Mouse (Mus musculus) CH12.LX (cell line): ENCODE data around the gene Vmn2r77. TPM values are rescaled to one million over a fixed set of nuclear protein-coding genes. Genes with fewer than 3 reads are reported as not detected.
"Not testable (repeated sequence)": the region's sequence is repeated elsewhere in the genome, so short reads cannot be mapped to it uniquely, and the experiment has no call there.

Source experiments
- DNase-seq: peaks from one replicate; pipeline ENCODE4 v3.0.0-alpha.2; 2013; ENCODE audit errors: extremely low read depth
- H3K27ac ChIP-seq: 2 replicates; pipeline ENCODE4 v1.5.1; 2012; ENCODE audit warnings: low read depth, mild to moderate bottlenecking, control low read depth, moderate library complexity; ENCODE audit not compliant: insufficient read depth
- H3K27me3 ChIP-seq: replicated peaks from 2 replicates; pipeline ENCODE3; 2012; ENCODE audit warnings: inconsistent platforms
- H3K36me3 ChIP-seq, 2 experiments: replicated peaks in 1 of 2; 2 replicates each; pipeline versions ENCODE3 to v1.6.1; 2012; ENCODE audit warnings: inconsistent platforms in 1 of 2, low read length in 1 of 2, mild to moderate bottlenecking in 1 of 2, mixed read lengths in 1 of 2, moderate library complexity in 1 of 2; ENCODE audit not compliant: control insufficient read depth in 1 of 2, insufficient read depth in 1 of 2
- H3K4me1 ChIP-seq, 2 experiments: 2 replicates each; pipeline ENCODE4 v1.6.1; 2012; ENCODE audit warnings: inconsistent platforms in 1 of 2, moderate library complexity in 1 of 2; ENCODE audit not compliant: insufficient read depth in 2 of 2, control insufficient read depth in 1 of 2
- H3K4me2 ChIP-seq: 2 replicates; pipeline ENCODE4 v1.6.1; 2012; ENCODE audit warnings: low read depth, mild to moderate bottlenecking, control low read depth; ENCODE audit not compliant: poor library complexity, insufficient read depth, severe bottlenecking
- H3K4me3 ChIP-seq, 3 experiments: fragments of 150-350 bp in 1 of 3; sonication (generic) in 1 of 3; replicated peaks in 1 of 3; 2 replicates each; pipeline versions ENCODE3 to v1.5.1; 2011 to 2012; ENCODE audit warnings: low read depth in 2 of 3, low read length in 2 of 3, mild to moderate bottlenecking in 2 of 3, moderate library complexity in 2 of 3, control low read depth in 1 of 3, improper control_type of control experiment in 1 of 3, inconsistent platforms in 1 of 3, mixed read lengths in 1 of 3; ENCODE audit not compliant: poor library complexity in 1 of 3
- H3K79me2 ChIP-seq: replicated peaks from 2 replicates; pipeline ENCODE4 v1.6.1; 2012; ENCODE audit warnings: mild to moderate bottlenecking, moderate library complexity; ENCODE audit not compliant: control insufficient read depth, poor library complexity, insufficient read depth, severe bottlenecking; ENCODE audit errors: extremely low read depth
- H3K9ac ChIP-seq: 2 replicates; pipeline ENCODE4 v1.6.1; 2012; ENCODE audit warnings: low read depth, mild to moderate bottlenecking, control low read depth, moderate library complexity; ENCODE audit not compliant: insufficient read depth
- H3K9me3 ChIP-seq: replicated peaks from 2 replicates; pipeline ENCODE3; 2012; ENCODE audit warnings: low read length, inconsistent platforms, mixed read lengths
- CHD2 ChIP-seq: IDR thresholded peaks from 2 replicates; pipeline ENCODE4 v1.6.1; 2011; ENCODE audit warnings: low read length, improper control_type of control experiment
- CTCF ChIP-seq, 2 experiments: IDR thresholded peaks in 1 of 2; conservative IDR thresholded peaks in 1 of 2; 2 replicates each; pipeline ENCODE4 v1.5.1; 2011 to 2012; ENCODE audit warnings: low read depth in 2 of 2, low read length in 2 of 2, improper control_type of control experiment in 1 of 2, inconsistent platforms in 1 of 2, mild to moderate bottlenecking in 1 of 2, moderate library complexity in 1 of 2
- ELF1 ChIP-seq: IDR thresholded peaks from 2 replicates; pipeline ENCODE4 v1.6.1; 2014; ENCODE audit warnings: low read depth, mild to moderate bottlenecking, inconsistent platforms, low read length, improper control_type of control experiment
- GABPA ChIP-seq: IDR thresholded peaks from 2 replicates; pipeline ENCODE4 v1.6.1; 2012; ENCODE audit warnings: low read depth, low read length, improper control_type of control experiment, inconsistent platforms; ENCODE audit not compliant: insufficient replicate concordance
- KAT2A ChIP-seq: IDR thresholded peaks from 2 replicates; pipeline ENCODE4 v1.6.1; 2012; ENCODE audit warnings: low read length, improper control_type of control experiment, inconsistent platforms; ENCODE audit not compliant: insufficient replicate concordance
- MAFK ChIP-seq: IDR thresholded peaks from 2 replicates; pipeline ENCODE4 v1.6.1; 2011; ENCODE audit warnings: low read length, improper control_type of control experiment; ENCODE audit not compliant: insufficient replicate concordance
- MAX ChIP-seq: IDR thresholded peaks from 2 replicates; pipeline ENCODE4 v1.6.1; 2011; ENCODE audit warnings: low read length, improper control_type of control experiment
- MAZ ChIP-seq: IDR thresholded peaks from 2 replicates; pipeline ENCODE4 v1.6.1; 2012; ENCODE audit warnings: low read depth, mild to moderate bottlenecking, inconsistent platforms, low read length, improper control_type of control experiment, moderate library complexity
- MEF2A ChIP-seq: IDR thresholded peaks from 2 replicates; pipeline ENCODE4 v1.6.1; 2014; ENCODE audit warnings: low read depth, mild to moderate bottlenecking, inconsistent platforms, low read length, improper control_type of control experiment, borderline replicate concordance
- MXI1 ChIP-seq: IDR thresholded peaks from 2 replicates; pipeline ENCODE4 v1.6.1; 2011; ENCODE audit warnings: mild to moderate bottlenecking, low read depth, low read length, improper control_type of control experiment
- NELFE ChIP-seq: IDR thresholded peaks from 2 replicates; pipeline ENCODE4 v1.6.1; 2011; ENCODE audit warnings: low read depth, low read length, improper control_type of control experiment
- NRF1 ChIP-seq: IDR thresholded peaks from 2 replicates; pipeline ENCODE4 v1.6.1; 2014; ENCODE audit warnings: low read depth, mild to moderate bottlenecking, inconsistent platforms, low read length, improper control_type of control experiment, moderate library complexity
- PAX5 ChIP-seq: IDR thresholded peaks from 2 replicates; pipeline ENCODE4 v1.6.1; 2012; ENCODE audit warnings: low read length, inconsistent platforms, mixed read lengths
- USF1 ChIP-seq: IDR thresholded peaks from 2 replicates; pipeline ENCODE4 v1.6.1; 2014; ENCODE audit warnings: low read depth, mild to moderate bottlenecking, inconsistent platforms, low read length, improper control_type of control experiment
- ZKSCAN1 ChIP-seq: IDR thresholded peaks from 2 replicates; pipeline ENCODE4 v1.6.1; 2012; ENCODE audit warnings: low read depth, inconsistent platforms, low read length, improper control_type of control experiment, borderline replicate concordance
- ZNF384 ChIP-seq: IDR thresholded peaks from 2 replicates; pipeline ENCODE4 v1.6.1; 2012; ENCODE audit warnings: low read depth, low read length, improper control_type of control experiment, inconsistent platforms
- dilution Hi-C: fragments of 300-500 bp; cut with MboI; formaldehyde crosslinking; loops from 2 replicates; pipeline ENCODE4 v1.14.3; 2020; ENCODE audit warnings: low sequenced_read_pairs; ENCODE audit not compliant: extremely low pct_unique_long_range_greater_than_20kb, extremely low pct_ligation_motif_present
- in situ Hi-C: fragments of 300-500 bp; cut with MboI; formaldehyde crosslinking; loops from 3 replicates; pipeline ENCODE4 v1.14.3; 2019; ENCODE audit warnings: low sequenced_read_pairs, low pct_ligation_motif_present, low pct_unique_long_range_greater_than_20kb, mixed read lengths
- polyA plus RNA-seq: library from polyadenylated mRNA; unstranded; fragments of >175 nt; gene quantifications from 2 replicates; pipeline ENCODE4 v1.2.1, GENCODE M21; 2012; ENCODE audit warnings: low read depth; ENCODE audit not compliant: insufficient read length
- total RNA-seq, 2 experiments: library from RNA; depleted of rRNA; stranded (reverse); fragments of 300-350 nt in 1 of 2; fragments of >200 nt in 1 of 2; gene quantifications; 2 replicates each; pipeline ENCODE4 v1.2.3; 2012 to 2014

The Vmn2r77 gene
- total and polyA plus RNA-seq, 3 experiments: not detected

- H3K9ac ChIP-seq: no peak overlapping the region
- dilution Hi-C loops: no loop called here
Observed at GRCm38 (mm10) chr7:86771621-86772020, 23.2 kb upstream of the Vmn2r77 start.

GRCm38 (mm10) chr7:86775617-86776325 is 19.1 kb upstream of the Vmn2r77 start, which contains the start of gene Folh1:
Gene Folh1, minus strand, starts transcription at chr7:86775943.
- no peaks in the 10 kb centered on the region for H3K36me3 ChIP-seq
- H3K27ac ChIP-seq: no peak within 1 kb of the TSS
- TF ChIP-seq MAFK (no peak), GABPA (no peak), MXI1 (no peak), PAX5 (no peak), CHD2 (no peak), ZNF384 (no peak)
- H3K79me2 ChIP-seq: no peaks in the 10 kb centered on the region
- H3K27me3 ChIP-seq: no peaks in the 10 kb centered on the region
- no peak within 1 kb of the TSS for H3K4me2 ChIP-seq
- H3K9me3 ChIP-seq: peaks cover 25% of the 10 kb centered on the region
- in situ Hi-C loops (no loop called here), dilution Hi-C loops (no loop called here)
- H3K9ac ChIP-seq: no peak within 1 kb of the TSS
- no peak within 1 kb of the TSS for H3K4me3 ChIP-seq
- DNase-seq: no peak
- H3K4me1 ChIP-seq: no peaks in the 10 kb centered on the region

More at GRCm38 (mm10) chr7:86771621-86772020, 23.2 kb upstream of the Vmn2r77 start:
- no peaks in the 10 kb centered on the region for H3K36me3 ChIP-seq
- H3K4me3 ChIP-seq: no peak overlapping the region
- no peaks in the 10 kb centered on the region for H3K4me1 ChIP-seq
- H3K9me3 ChIP-seq: peaks cover 19% of the 10 kb centered on the region
- in situ Hi-C loops: no loop called here
- H3K27ac ChIP-seq: no peak overlapping the region
- no peak overlapping the region for H3K4me2 ChIP-seq
- DNase-seq: no peak
- TF ChIP-seq MAZ (no peak), CTCF (conservative IDR thresholded peaks at IDR 0.05 in 1 of 2, IDR thresholded peaks at IDR 0.05 in 1 of 2; ENCODE audit: low read depth in 2 of 2, low read length in 2 of 2) (no peak), MEF2A (no peak), MXI1 (no peak), ZKSCAN1 (no peak), NRF1 (no peak), ELF1 (no peak), GABPA (no peak), NELFE (no peak), ZNF384 (no peak), USF1 (no peak), MAFK (no peak), MAX (no peak), KAT2A (no peak)
- no peaks in the 10 kb centered on the region for H3K27me3 ChIP-seq
- no peaks in the 10 kb centered on the region for H3K79me2 ChIP-seq

DNA sequence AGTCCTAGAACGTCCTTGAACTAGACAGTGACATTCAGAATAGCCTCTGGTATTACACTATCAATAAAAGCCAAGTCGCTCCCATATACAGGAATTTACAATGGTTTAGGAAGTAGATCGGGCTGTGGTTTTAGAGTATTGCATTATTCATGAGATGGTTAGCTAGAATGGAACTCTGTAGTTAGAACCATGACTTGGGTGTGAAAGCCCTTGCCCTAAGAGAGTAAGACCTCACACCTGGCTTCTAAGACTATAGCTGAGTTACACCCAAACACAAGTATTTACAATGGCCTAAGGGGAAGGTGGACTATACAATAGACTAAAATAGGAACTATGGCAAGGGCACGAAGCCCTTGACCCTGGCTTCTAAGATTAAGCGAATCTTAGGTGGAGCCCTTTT is 20.4 kb downstream of the Vmn2r77 start:
- H3K27ac ChIP-seq, H3K79me2 ChIP-seq, H3K4me2 ChIP-seq, H3K9ac ChIP-seq, dilution Hi-C loops, H3K27me3 ChIP-seq, in situ Hi-C loops, H3K4me3 ChIP-seq, DNase-seq, H3K36me3 ChIP-seq, H3K4me1 ChIP-seq: not testable (repeated sequence)
- peaks cover 18% of the 10 kb centered on the region for H3K9me3 ChIP-seq

GRCm38 (mm10) chr7:86815716-86816115 is 20.9 kb downstream of the Vmn2r77 start:
- H3K36me3 ChIP-seq, H3K27ac ChIP-seq, H3K79me2 ChIP-seq, DNase-seq, H3K4me2 ChIP-seq, H3K4me3 ChIP-seq, H3K27me3 ChIP-seq, dilution Hi-C loops, H3K4me1 ChIP-seq, H3K9ac ChIP-seq, in situ Hi-C loops: not testable (repeated sequence)
- peaks cover 18% of the 10 kb centered on the region for H3K9me3 ChIP-seq
